Mouse (Mus musculus) cerebral cortex, adult 2 months (tissue): Measurements from ENCODE around the gene Gm42957.

Experiments
- WGBS: fragments of 180-500 bp; shearing (Covaris S2); methylation state at CpG from one replicate; pipeline ENCODE4 v1.1.7; 2018; 5-methylcytosine and 5-hydroxymethylcytosine counted together

The Gm42957 gene

GRCm38 (mm10) chr3:96634928-96635879 lies at the start of gene Gm42957, which contains the start of gene Pex11b:
Gene Gm42957 (plus strand): TSS chr3:96635474.
Gene Pex11b (plus strand): TSS chr3:96635376.
- WGBS: 2% methylated on average over 60 of the region's 60 CpGs

GRCm38 (mm10) chr3:96590657-96591056 lies 44.6 kb upstream of the Gm42957 start:
- WGBS: 80% methylated on average over 4 of the region's 4 CpGs

GRCm38 (mm10) chr3:96593374-96593773 lies 41.9 kb upstream of the Gm42957 start:
- 1% methylated on average over 10 of the region's 10 CpGs for WGBS

- WGBS: under 1% methylated on average over 37 of the region's 38 CpGs
These were observed 41.3 kb upstream of the Gm42957 start, which contains the start of gene Polr3gl for GRCm38 (mm10) chr3:96593790-96594560. Gene Polr3gl (minus strand): TSS chr3:96594181.

- 83% methylated on average over 5 of the region's 5 CpGs for WGBS
These were observed 40.4 kb upstream of the Gm42957 start for GRCm38 (mm10) chr3:96594851-96595250.

- WGBS: 23% methylated on average over 6 of the region's 6 CpGs
These were observed 39.6 kb upstream of the Gm42957 start for GRCm38 (mm10) chr3:96595661-96596060.

- 2% methylated on average over 23 of the region's 23 CpGs for WGBS
These were observed 39.0 kb upstream of the Gm42957 start, which contains the start of gene Ankrd34a for GRCm38 (mm10) chr3:96596228-96596707. Gene Ankrd34a (plus strand): TSS chr3:96596636.

GRCm38 (mm10) chr3:96596855-96597254 lies 38.4 kb upstream of the Gm42957 start:
- 4% methylated on average over 12 of the region's 12 CpGs for WGBS

- WGBS: under 1% methylated on average over 40 of the region's 40 CpGs
These were observed 37.8 kb upstream of the Gm42957 start for GRCm38 (mm10) chr3:96597435-96597891.

GRCm38 (mm10) chr3:96598156-96599068 lies 36.9 kb upstream of the Gm42957 start:
- 4% methylated on average over 54 of the region's 54 CpGs for WGBS

GRCm38 (mm10) chr3:96599069-96599393 lies 36.2 kb upstream of the Gm42957 start:
- WGBS: 42% methylated on average over 8 of the region's 8 CpGs

- WGBS: 52% methylated on average over 3 of the region's 3 CpGs
These were observed 35.9 kb upstream of the Gm42957 start for GRCm38 (mm10) chr3:96599411-96599810.

- WGBS: under 1% methylated on average over 27 of the region's 27 CpGs
These were observed 34.5 kb upstream of the Gm42957 start, which contains the start of gene Lix1l for GRCm38 (mm10) chr3:96600639-96601250. Gene Lix1l (plus strand): TSS chr3:96601149.

GRCm38 (mm10) chr3:96601251-96601787 lies 34.0 kb upstream of the Gm42957 start:
- WGBS: under 1% methylated on average over 40 of the region's 40 CpGs

- 13% methylated on average over 10 of the region's 10 CpGs for WGBS
These were observed 33.2 kb upstream of the Gm42957 start for GRCm38 (mm10) chr3:96601941-96602703.

GRCm38 (mm10) chr3:96602704-96603084 lies 32.6 kb upstream of the Gm42957 start:
- 19% methylated on average over 5 of the region's 5 CpGs for WGBS

- 40% methylated on average over 5 of the region's 5 CpGs for WGBS
These were observed 32.0 kb upstream of the Gm42957 start for GRCm38 (mm10) chr3:96603311-96603710.

- 90% methylated on average over 4 of the region's 4 CpGs for WGBS
These were observed 29.3 kb upstream of the Gm42957 start for GRCm38 (mm10) chr3:96606007-96606406.

GRCm38 (mm10) chr3:96606618-96607017 lies 28.7 kb upstream of the Gm42957 start:
- WGBS: 89% methylated on average over 4 of the region's 4 CpGs
